Mouse (Mus musculus): ENCODE results near the gene Ubtd2.

GRCm38 (mm10) chr11:32505091-32505739 lies 50.0 kb downstream of the Ubtd2 start:
- TF ChIP-seq CTCF (IDR thresholded peaks at IDR 0.05; ENCODE audit: insufficient read depth, low read depth, low read length) (no peak), POLR2A (IDR thresholded peaks at IDR 0.05; ENCODE audit: insufficient read depth, low read depth, low read length) (no peak)
